Mouse (Mus musculus): Measurements from ENCODE around the gene Cul3.

DNA sequence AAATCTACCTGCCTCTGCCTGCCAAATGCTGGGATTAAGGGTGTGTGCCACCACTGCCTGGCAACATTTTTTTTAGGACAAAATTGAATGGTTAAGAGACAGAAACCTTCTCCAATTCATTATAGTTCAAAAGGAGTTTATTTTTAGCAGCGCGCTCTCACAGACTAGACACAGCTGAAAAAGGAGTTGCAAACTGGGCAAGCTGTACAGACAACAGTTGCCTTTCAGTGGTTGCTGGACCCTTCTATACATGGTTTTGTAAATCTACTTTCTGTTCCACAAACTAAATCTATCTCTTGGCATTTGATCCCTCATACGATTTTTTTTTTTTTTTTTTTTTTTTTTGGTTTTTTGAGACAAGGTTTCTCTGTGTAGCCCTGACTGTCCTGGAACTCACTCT lies 31.7 kb upstream of the Cul3 start:
- TF ChIP-seq CTCF (IDR thresholded peaks at IDR 0.05; ENCODE audit: borderline replicate concordance, insufficient read depth, low read depth, low read length) (no peak), POLR2A (IDR thresholded peaks at IDR 0.05; ENCODE audit: borderline replicate concordance, insufficient read depth, low read length) (no peak)
